Mouse (Mus musculus) CH12.LX (cell line): ENCODE measurements around the gene Pdlim1. TPM values are rescaled to one million over a fixed set of nuclear protein-coding genes. Genes with fewer than 3 reads are reported as not detected.

Experiments used
- DNase-seq: peaks from one replicate; pipeline ENCODE4 v3.0.0-alpha.2; 2013; ENCODE audit errors: extremely low read depth
- H3K27ac ChIP-seq: 2 replicates; pipeline ENCODE4 v1.5.1; 2012; ENCODE audit warnings: low read depth, mild to moderate bottlenecking, control low read depth, moderate library complexity; ENCODE audit not compliant: insufficient read depth
- H3K27me3 ChIP-seq: replicated peaks from 2 replicates; pipeline ENCODE3; 2012; ENCODE audit warnings: inconsistent platforms
- H3K36me3 ChIP-seq, 2 experiments: replicated peaks in 1 of 2; 2 replicates each; pipeline versions ENCODE3 to v1.6.1; 2012; ENCODE audit warnings: inconsistent platforms in 1 of 2, low read length in 1 of 2, mild to moderate bottlenecking in 1 of 2, mixed read lengths in 1 of 2, moderate library complexity in 1 of 2; ENCODE audit not compliant: control insufficient read depth in 1 of 2, insufficient read depth in 1 of 2
- H3K4me1 ChIP-seq, 2 experiments: 2 replicates each; pipeline ENCODE4 v1.6.1; 2012; ENCODE audit warnings: inconsistent platforms in 1 of 2, moderate library complexity in 1 of 2; ENCODE audit not compliant: insufficient read depth in 2 of 2, control insufficient read depth in 1 of 2
- H3K4me2 ChIP-seq: 2 replicates; pipeline ENCODE4 v1.6.1; 2012; ENCODE audit warnings: low read depth, mild to moderate bottlenecking, control low read depth; ENCODE audit not compliant: poor library complexity, insufficient read depth, severe bottlenecking
- H3K4me3 ChIP-seq, 3 experiments: fragments of 150-350 bp in 1 of 3; sonication (generic) in 1 of 3; replicated peaks in 1 of 3; 2 replicates each; pipeline versions ENCODE3 to v1.5.1; 2011 to 2012; ENCODE audit warnings: low read depth in 2 of 3, low read length in 2 of 3, mild to moderate bottlenecking in 2 of 3, moderate library complexity in 2 of 3, control low read depth in 1 of 3, improper control_type of control experiment in 1 of 3, inconsistent platforms in 1 of 3, mixed read lengths in 1 of 3; ENCODE audit not compliant: poor library complexity in 1 of 3
- H3K79me2 ChIP-seq: replicated peaks from 2 replicates; pipeline ENCODE4 v1.6.1; 2012; ENCODE audit warnings: mild to moderate bottlenecking, moderate library complexity; ENCODE audit not compliant: control insufficient read depth, poor library complexity, insufficient read depth, severe bottlenecking; ENCODE audit errors: extremely low read depth
- H3K9ac ChIP-seq: 2 replicates; pipeline ENCODE4 v1.6.1; 2012; ENCODE audit warnings: low read depth, mild to moderate bottlenecking, control low read depth, moderate library complexity; ENCODE audit not compliant: insufficient read depth
- H3K9me3 ChIP-seq: replicated peaks from 2 replicates; pipeline ENCODE3; 2012; ENCODE audit warnings: low read length, inconsistent platforms, mixed read lengths
- BHLHE40 ChIP-seq: IDR thresholded peaks from 2 replicates; pipeline ENCODE4 v1.6.1; 2011; ENCODE audit warnings: mild to moderate bottlenecking, low read depth, low read length, improper control_type of control experiment
- CHD1 ChIP-seq: IDR thresholded peaks from 2 replicates; pipeline ENCODE4 v1.6.1; 2012; ENCODE audit warnings: low read depth, low read length, improper control_type of control experiment, inconsistent platforms
- CTCF ChIP-seq, 2 experiments: IDR thresholded peaks in 1 of 2; conservative IDR thresholded peaks in 1 of 2; 2 replicates each; pipeline ENCODE4 v1.5.1; 2011 to 2012; ENCODE audit warnings: low read depth in 2 of 2, low read length in 2 of 2, improper control_type of control experiment in 1 of 2, inconsistent platforms in 1 of 2, mild to moderate bottlenecking in 1 of 2, moderate library complexity in 1 of 2
- ELF1 ChIP-seq: IDR thresholded peaks from 2 replicates; pipeline ENCODE4 v1.6.1; 2014; ENCODE audit warnings: low read depth, mild to moderate bottlenecking, inconsistent platforms, low read length, improper control_type of control experiment
- ETS1 ChIP-seq: conservative IDR thresholded peaks from 2 replicates; pipeline ENCODE4 v1.6.1; 2012; ENCODE audit warnings: low read depth, mild to moderate bottlenecking, inconsistent platforms, low read length, improper control_type of control experiment, moderate library complexity
- JUN ChIP-seq: IDR thresholded peaks from 2 replicates; pipeline ENCODE4 v1.6.1; 2011; ENCODE audit warnings: low read depth, mild to moderate bottlenecking, low read length, improper control_type of control experiment, moderate library complexity; ENCODE audit not compliant: insufficient read depth
- JUND ChIP-seq: conservative IDR thresholded peaks from 2 replicates; pipeline ENCODE4 v1.6.1; 2011; ENCODE audit warnings: low read depth, low read length, improper control_type of control experiment
- MAFK ChIP-seq: IDR thresholded peaks from 2 replicates; pipeline ENCODE4 v1.6.1; 2011; ENCODE audit warnings: low read length, improper control_type of control experiment; ENCODE audit not compliant: insufficient replicate concordance
- MXI1 ChIP-seq: IDR thresholded peaks from 2 replicates; pipeline ENCODE4 v1.6.1; 2011; ENCODE audit warnings: mild to moderate bottlenecking, low read depth, low read length, improper control_type of control experiment
- TBP ChIP-seq: conservative IDR thresholded peaks from 2 replicates; pipeline ENCODE4 v1.6.1; 2011; ENCODE audit warnings: low read depth, low read length, improper control_type of control experiment
- UBTF ChIP-seq: IDR thresholded peaks from 2 replicates; pipeline ENCODE4 v1.6.1; 2012; ENCODE audit warnings: low read depth, mild to moderate bottlenecking, inconsistent platforms, low read length, improper control_type of control experiment, moderate library complexity
- USF1 ChIP-seq: IDR thresholded peaks from 2 replicates; pipeline ENCODE4 v1.6.1; 2014; ENCODE audit warnings: low read depth, mild to moderate bottlenecking, inconsistent platforms, low read length, improper control_type of control experiment
- ZNF384 ChIP-seq: IDR thresholded peaks from 2 replicates; pipeline ENCODE4 v1.6.1; 2012; ENCODE audit warnings: low read depth, low read length, improper control_type of control experiment, inconsistent platforms
- dilution Hi-C: fragments of 300-500 bp; cut with MboI; formaldehyde crosslinking; loops from 2 replicates; pipeline ENCODE4 v1.14.3; 2020; ENCODE audit warnings: low sequenced_read_pairs; ENCODE audit not compliant: extremely low pct_unique_long_range_greater_than_20kb, extremely low pct_ligation_motif_present
- in situ Hi-C: fragments of 300-500 bp; cut with MboI; formaldehyde crosslinking; loops from 3 replicates; pipeline ENCODE4 v1.14.3; 2019; ENCODE audit warnings: low sequenced_read_pairs, low pct_ligation_motif_present, low pct_unique_long_range_greater_than_20kb, mixed read lengths
- polyA plus RNA-seq: library from polyadenylated mRNA; unstranded; fragments of >175 nt; gene quantifications from 2 replicates; pipeline ENCODE4 v1.2.1, GENCODE M21; 2012; ENCODE audit warnings: low read depth; ENCODE audit not compliant: insufficient read length
- total RNA-seq, 2 experiments: library from RNA; depleted of rRNA; stranded (reverse); fragments of 300-350 nt in 1 of 2; fragments of >200 nt in 1 of 2; gene quantifications; 2 replicates each; pipeline ENCODE4 v1.2.3; 2012 to 2014

Pdlim1 gene
- total and polyA plus RNA-seq, 3 experiments: 15.1 to 54.9 (median 18.7) TPM

DNA sequence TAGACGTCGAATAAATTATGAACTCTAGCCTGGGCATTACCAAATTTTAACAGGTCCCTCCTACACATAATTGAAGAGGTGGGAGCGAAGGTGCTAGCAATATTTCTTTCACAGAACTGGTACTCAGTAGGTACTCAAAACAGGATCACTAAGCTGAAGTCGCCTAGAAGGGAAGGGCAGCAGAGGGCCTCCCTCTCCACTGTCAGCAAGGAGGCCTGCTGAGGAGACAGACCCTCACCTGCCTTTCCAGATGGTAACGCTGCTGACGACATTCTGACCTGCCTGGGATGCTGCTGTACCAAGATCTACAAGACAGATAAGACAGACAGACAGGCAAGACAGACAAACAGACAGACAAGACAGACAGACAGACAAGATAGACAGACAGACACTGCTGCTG, 31.3 kb downstream of the Pdlim1 start:
- TF ChIP-seq ZNF384: no peak
- no peak for TF ChIP-seq ETS1
- no peak for TF ChIP-seq ELF1
- TF ChIP-seq TBP: no peak
- no peak for TF ChIP-seq JUND
- no peak for TF ChIP-seq USF1
- no peak for TF ChIP-seq BHLHE40
- no peak for TF ChIP-seq MAFK
- TF ChIP-seq CTCF (conservative IDR thresholded peaks at IDR 0.05 in 1 of 2, IDR thresholded peaks at IDR 0.05 in 1 of 2; ENCODE audit: low read depth in 2 of 2, low read length in 2 of 2): no peak
- no peak for TF ChIP-seq JUN
- TF ChIP-seq CHD1: no peak
- TF ChIP-seq MXI1: no peak
- TF ChIP-seq UBTF: no peak
- TF ChIP-seq, all 38 proteins: peak for 0
- Histone ChIP-seq H3K79me2 (no peaks in the 10 kb centered on the region), H3K36me3 (peaks cover 0 to 34% of the 10 kb centered on the region in 2 experiments), H3K4me1 (no peaks in the 10 kb centered on the region), H3K9me3 (no peaks in the 10 kb centered on the region), H3K4me2 (no peak overlapping the region), H3K27me3 (no peaks in the 10 kb centered on the region), H3K27ac (no peak overlapping the region), H3K4me3 (no peak overlapping the region), H3K9ac (no peak overlapping the region)
- DNase-seq: no peak
- in situ Hi-C loops: loop anchor here (25.0 kb wide), 1 partner anchor 1253 kb away; no protein-coding TSS in a partner anchor
- dilution Hi-C loops: no loop called here

GRCm38 (mm10) chr19:40238175-40238850, 33.3 kb downstream of the Pdlim1 start:
- Histone ChIP-seq H3K36me3 (peaks cover 0 to 28% of the 10 kb centered on the region in 2 experiments), H3K4me2 (no peak overlapping the region), H3K79me2 (no peaks in the 10 kb centered on the region), H3K4me3 (no peak overlapping the region), H3K27ac (no peak overlapping the region), H3K27me3 (no peaks in the 10 kb centered on the region), H3K4me1 (no peaks in the 10 kb centered on the region), H3K9ac (no peak overlapping the region), H3K9me3 (no peaks in the 10 kb centered on the region)
- in situ Hi-C loops: loop anchor here (25.0 kb wide), 1 partner anchor 1251 kb away; no protein-coding TSS in a partner anchor
- DNase-seq: no peak
- dilution Hi-C loops: no loop called here
- TF ChIP-seq TBP: no peak
- no peak for TF ChIP-seq JUN
